Mouse (Mus musculus): ENCODE results near the gene Cacna1b. TPM values are rescaled to one million over a fixed set of nuclear protein-coding genes. Genes with fewer than 3 reads are reported as not detected.

The Cacna1b gene
- total RNA-seq, 2 experiments from 2014 or later, result 105 to 106 TPM

DNA sequence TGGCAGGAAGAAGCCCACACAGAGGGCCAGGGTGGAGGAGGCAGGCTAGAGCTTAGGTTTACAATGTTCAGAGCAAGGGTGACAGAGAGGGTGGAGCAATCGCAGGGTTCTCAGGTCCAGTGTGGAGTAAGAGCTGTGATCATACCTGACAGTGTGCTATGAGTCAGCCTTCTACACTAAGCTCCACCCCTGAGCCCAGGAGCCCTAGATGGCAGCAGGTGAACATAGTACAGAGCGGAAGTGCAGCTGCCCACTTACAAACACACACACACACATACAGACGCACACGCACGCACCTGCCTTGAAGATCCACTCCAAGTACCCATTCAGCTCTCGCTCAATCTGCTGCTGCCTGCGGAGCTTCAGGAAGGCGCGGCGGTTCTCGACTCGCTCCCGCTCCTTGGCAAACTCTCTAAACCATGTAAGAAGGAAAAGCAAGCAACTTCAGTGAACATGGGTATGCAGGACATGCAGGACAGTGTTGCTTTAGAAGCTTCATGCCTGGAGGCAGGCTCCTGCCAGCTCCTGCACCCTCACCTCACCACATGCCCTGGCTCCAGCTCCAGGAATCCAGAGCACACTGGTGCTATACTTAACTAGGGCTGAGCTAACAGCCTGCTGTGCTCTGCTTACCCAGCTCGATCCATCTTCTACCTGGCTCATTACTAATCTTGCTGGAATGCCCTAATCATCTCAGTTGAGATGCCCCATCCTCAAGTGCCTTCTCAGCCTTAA is 43.1 kb downstream of the Cacna1b start:
- DNase-seq (ENCODE audit: low spot score in 2 of 2), result no peak

- no peak for DNase-seq (ENCODE audit: low spot score in 2 of 2)
These were observed 44.0 kb downstream of the Cacna1b start for GRCm38 (mm10) chr2:24718906-24719305.

- no peak for DNase-seq (ENCODE audit: low spot score in 2 of 2)
These were observed 45.0 kb downstream of the Cacna1b start for GRCm38 (mm10) chr2:24717963-24718362.

- DNase-seq (ENCODE audit: low spot score in 2 of 2), result no peak
These were observed 45.5 kb downstream of the Cacna1b start for GRCm38 (mm10) chr2:24717461-24717860.

GRCm38 (mm10) chr2:24705929-24706328 is 57.0 kb downstream of the Cacna1b start:
- no peak for DNase-seq (ENCODE audit: low spot score in 2 of 2)

DNA sequence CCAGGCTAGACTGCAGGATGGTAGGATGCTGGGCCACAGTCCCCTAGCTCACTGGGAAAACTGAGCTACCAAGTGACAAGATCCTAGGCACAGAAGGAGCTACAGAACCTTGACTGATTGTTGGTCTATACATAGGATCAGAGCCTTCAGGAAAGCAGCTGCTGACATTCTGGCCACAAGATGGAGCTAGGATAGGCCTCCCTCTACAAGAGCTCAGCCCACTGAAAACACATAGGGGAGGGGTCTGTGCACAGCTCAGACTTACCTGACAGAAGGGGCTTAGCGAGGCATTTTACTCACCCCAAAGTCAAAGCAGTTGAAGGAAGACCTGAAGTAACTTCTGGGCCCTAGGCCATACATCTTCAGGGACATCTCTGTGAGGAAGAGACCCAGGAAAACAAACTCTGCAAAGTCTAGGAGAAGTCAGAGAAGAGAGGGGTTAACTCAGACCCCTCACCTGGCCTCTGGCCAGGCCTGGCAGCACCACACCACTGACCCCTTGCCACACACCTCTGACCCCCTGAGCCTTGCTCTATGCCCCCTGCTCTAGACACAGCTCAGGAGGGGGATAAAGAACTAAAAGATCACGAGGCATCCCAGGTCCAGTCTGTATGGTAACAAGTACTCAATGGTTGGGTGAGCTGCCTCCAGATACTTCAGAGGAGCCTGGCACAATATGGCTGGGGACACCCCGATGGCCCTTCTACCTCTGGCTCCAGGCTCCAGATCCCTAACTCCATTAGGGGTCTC is 60.6 kb downstream of the Cacna1b start:
- no peak for DNase-seq (ENCODE audit: low spot score in 2 of 2)

- DNase-seq (ENCODE audit: low spot score in 2 of 2), result no peak
These were observed 65.5 kb downstream of the Cacna1b start for GRCm38 (mm10) chr2:24697281-24697980.

- DNase-seq (ENCODE audit: low spot score in 2 of 2), result peak; percentile 3 to 6
These were observed 70.6 kb downstream of the Cacna1b start for GRCm38 (mm10) chr2:24692371-24692770.

DNA sequence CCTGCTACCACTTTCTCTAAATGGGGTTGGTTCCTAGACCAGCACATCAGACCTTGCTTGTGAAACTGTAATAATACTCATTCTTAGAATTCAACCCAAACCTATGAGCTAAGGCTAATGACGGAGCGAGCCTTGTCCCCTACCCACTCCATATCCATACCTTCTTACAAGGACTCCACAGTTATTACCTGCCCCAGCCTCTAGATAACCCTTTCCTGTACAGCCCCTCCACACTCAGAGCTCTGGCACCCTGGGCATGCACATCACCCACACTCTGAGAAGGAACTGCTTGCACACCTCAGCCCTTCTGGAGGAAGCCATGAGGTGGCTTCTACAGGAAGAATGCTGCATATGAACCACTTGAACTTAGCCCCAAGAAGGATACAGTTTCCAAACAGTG is 72.6 kb downstream of the Cacna1b start:
- DNase-seq (ENCODE audit: low spot score in 2 of 2), result peak; percentile 2 to 5

GRCm38 (mm10) chr2:24685347-24685746 is 77.6 kb downstream of the Cacna1b start:
- no peak for DNase-seq (ENCODE audit: low spot score in 2 of 2)

DNA sequence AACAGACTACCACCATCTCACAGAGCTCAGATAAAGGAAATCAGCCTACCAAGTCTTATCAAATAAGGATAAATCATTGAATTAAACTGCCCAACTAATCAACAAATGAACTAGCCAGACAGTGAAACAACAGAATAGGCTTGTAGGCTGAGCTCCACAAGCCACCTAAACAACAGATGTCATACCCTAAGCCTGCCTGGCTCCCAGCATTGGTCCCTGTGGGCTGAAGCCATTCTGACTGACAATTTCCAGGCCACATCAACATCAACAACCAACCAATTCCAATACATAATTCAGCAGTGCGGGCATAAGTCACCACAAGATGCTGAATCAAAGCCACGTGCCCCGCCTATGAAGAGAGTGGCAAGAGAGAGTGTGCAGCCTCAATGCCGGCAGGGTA is 78.2 kb downstream of the Cacna1b start:
- no peak for DNase-seq (ENCODE audit: low spot score in 2 of 2)

DNA sequence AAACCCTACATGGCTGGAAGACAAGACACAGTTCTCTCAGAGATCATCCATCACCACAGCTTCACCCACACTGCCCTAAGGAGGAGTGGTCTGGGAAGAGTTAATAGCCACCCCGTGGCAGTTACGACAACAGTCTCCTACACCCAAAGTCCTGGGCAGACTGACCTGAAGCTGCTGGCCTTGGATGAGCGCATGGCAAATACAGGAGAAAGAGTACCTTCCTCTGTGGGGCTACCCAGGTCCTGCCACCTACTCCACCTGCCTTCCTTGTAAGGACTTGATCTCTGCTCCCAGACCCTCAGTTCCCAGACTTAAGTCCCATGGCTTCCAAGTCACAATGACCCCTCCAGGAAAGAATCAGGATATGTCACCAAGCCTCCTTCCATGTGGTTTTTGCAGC is 79.7 kb downstream of the Cacna1b start:
- no peak for DNase-seq (ENCODE audit: low spot score in 2 of 2)

- DNase-seq (ENCODE audit: low spot score in 2 of 2), result no peak
These were observed 82.2 kb downstream of the Cacna1b start for GRCm38 (mm10) chr2:24680731-24681130.

- DNase-seq (ENCODE audit: low spot score in 2 of 2), result no peak
These were observed 82.8 kb downstream of the Cacna1b start for GRCm38 (mm10) chr2:24680176-24680575.

DNA sequence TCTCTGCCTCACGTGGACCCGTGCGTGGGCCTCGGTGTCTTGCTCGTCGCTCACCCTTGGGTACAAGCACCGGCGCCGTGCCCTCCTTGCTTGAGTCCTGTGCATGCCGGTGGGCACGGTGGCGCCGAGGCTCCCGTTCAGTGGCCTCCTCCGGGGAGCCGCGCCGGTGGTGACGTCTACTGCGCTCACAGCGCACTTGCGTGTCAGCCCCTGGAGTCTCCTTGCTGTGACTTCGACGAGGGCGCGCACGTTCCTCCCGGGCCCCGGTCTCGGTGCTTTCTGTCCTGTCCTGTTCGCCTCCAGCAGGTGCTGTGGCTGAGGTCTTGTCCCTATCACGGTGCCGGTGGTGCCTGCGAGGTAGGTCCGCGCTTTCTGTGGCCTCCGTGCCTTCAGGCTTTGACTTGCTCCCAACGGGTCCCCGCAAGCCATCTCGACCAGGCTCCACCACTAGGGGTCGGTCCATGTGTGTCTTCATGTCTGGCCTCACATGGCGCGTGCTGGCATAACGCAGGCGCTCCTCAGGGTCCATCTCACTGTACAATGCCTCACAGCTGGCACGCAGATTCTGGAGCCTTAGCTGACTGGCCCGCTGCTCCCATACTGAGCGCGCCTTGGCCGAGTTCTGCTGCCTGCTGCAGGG is 83.8 kb downstream of the Cacna1b start:
- peak; percentile 55 to 67 for DNase-seq (ENCODE audit: low spot score in 2 of 2)

DNA sequence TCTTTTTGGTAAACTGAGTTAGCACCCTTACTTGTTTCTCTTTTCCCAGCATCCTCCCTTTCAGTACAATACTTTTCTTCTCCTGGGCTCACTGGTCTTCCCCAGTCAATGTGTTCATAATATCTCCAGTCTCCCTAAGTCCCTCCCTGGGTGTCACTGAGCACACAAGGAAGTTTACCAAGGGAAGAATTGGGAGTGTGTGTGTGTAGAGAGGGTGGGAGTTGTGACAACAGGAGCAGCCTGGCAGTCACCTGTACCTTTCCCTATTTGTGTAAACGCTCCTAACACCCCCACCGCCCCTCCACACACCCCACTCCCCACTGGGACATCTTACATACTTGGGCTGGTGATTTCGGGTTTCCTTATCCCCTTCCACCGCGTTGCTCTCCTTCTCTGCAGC is 84.4 kb downstream of the Cacna1b start:
- no peak for DNase-seq (ENCODE audit: low spot score in 2 of 2)

- DNase-seq (ENCODE audit: low spot score in 2 of 2), result no peak
These were observed 84.8 kb downstream of the Cacna1b start for GRCm38 (mm10) chr2:24678110-24678509.

GRCm38 (mm10) chr2:24677629-24678028 is 85.3 kb downstream of the Cacna1b start:
- DNase-seq (ENCODE audit: low spot score in 2 of 2), result no peak

- no peak for DNase-seq (ENCODE audit: low spot score in 2 of 2)
These were observed 88.4 kb downstream of the Cacna1b start for GRCm38 (mm10) chr2:24674432-24675006.

DNA sequence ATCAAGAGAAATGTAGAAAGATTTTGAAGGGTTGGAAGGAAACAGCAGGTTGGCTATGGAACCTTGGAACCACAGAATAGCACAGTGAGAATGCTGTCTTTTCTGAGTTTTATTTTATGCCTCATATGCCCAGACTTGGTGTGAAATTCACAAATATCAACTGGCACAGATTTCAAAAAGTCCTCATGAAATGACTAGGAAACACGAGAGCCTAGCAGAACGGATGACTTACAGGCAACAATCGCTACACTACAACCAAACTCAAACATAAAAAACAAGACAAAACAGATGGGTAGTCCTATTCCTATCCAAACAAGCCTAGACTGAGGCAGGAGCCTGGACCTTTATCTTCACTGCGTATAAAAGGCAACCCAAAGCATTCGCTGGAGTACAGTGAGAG is 94.4 kb downstream of the Cacna1b start:
- DNase-seq (ENCODE audit: low spot score in 2 of 2), result no peak

DNA sequence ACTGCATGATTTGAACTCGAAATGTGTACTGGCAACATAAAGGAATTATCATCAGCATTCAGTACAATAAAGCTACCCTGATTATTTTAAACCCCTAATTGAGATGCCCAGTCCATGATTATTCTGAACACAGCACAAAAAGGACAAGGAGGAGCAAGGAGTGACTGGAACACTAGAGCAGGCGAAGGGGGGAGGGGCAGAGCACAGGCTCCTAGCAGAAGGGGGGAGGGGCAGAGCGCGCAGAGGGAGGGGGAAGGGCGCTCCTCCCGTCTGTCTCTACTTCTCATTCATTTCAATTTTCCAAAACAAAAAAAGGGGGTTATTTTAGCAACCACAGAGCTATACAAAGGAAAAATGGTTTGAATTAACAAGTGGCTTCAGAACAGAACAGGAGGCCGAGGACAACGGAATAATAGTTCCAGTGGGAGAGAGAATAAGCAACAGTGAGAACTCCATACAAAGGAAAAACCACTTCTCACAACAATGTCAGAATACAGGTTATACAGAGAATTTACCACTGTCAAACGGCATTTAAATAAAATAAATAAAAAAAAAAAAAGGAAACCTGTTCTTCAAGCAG is 98.2 kb downstream of the Cacna1b start:
- peak; percentile 54 to 67 for DNase-seq (ENCODE audit: low spot score in 2 of 2)

Data from layer of hippocampus, postnatal 10 days (tissue).